Mouse (Mus musculus) heart, embryonic 12.5 days (tissue): ENCODE measurements around the gene Preb. TPM values are rescaled to one million over a fixed set of nuclear protein-coding genes. Genes with fewer than 3 reads are reported as not detected.

Source experiments
- ATAC-seq: fragments of 200-750 bp; cut with Nextera tagmentation; 2 replicates; pipeline ENCODE4 v1.8.0; 2017; ENCODE audit warnings: moderate TSS enrichment, moderate library complexity; ENCODE audit not compliant: insufficient number of reproducible peaks, low FRiP score
- H3K27ac ChIP-seq: fragments of 300-500 bp; sonication (generic); 2 replicates; pipeline ENCODE4 v1.5.1; 2016; ENCODE audit warnings: mild to moderate bottlenecking, moderate library complexity; ENCODE audit not compliant: poor library complexity, severe bottlenecking
- H3K27me3 ChIP-seq: fragments of 300-500 bp; sonication (generic); replicated peaks from 2 replicates; pipeline ENCODE4 v1.6.1; 2016; ENCODE audit warnings: mild to moderate bottlenecking, moderate library complexity
- H3K36me3 ChIP-seq: fragments of 300-500 bp; sonication (generic); 2 replicates; pipeline ENCODE4 v1.6.1; 2016; ENCODE audit warnings: mild to moderate bottlenecking, moderate library complexity
- H3K4me1 ChIP-seq: fragments of 300-500 bp; sonication (generic); replicated peaks from 2 replicates; pipeline ENCODE4 v1.6.1; 2016; ENCODE audit warnings: mild to moderate bottlenecking
- H3K4me2 ChIP-seq: fragments of 300-500 bp; sonication (generic); 2 replicates; pipeline ENCODE4 v1.6.1; 2016; ENCODE audit warnings: mild to moderate bottlenecking, moderate library complexity
- H3K4me3 ChIP-seq: fragments of 300-500 bp; sonication (generic); 2 replicates; pipeline ENCODE4 v1.5.1; 2016; ENCODE audit warnings: mild to moderate bottlenecking
- H3K9ac ChIP-seq: fragments of 300-500 bp; sonication (generic); 2 replicates; pipeline ENCODE4 v1.6.1; 2016; ENCODE audit warnings: mild to moderate bottlenecking, moderate library complexity
- H3K9me3 ChIP-seq: fragments of 300-500 bp; sonication (generic); replicated peaks from 2 replicates; pipeline ENCODE4 v1.6.1; 2016; ENCODE audit warnings: mild to moderate bottlenecking, moderate library complexity
- WGBS: fragments of 180-500 bp; shearing (Covaris S2); methylation state at CpG from one replicate; pipeline ENCODE4 v1.1.7; 2016; 5-methylcytosine and 5-hydroxymethylcytosine counted together
- polyA plus RNA-seq: library from polyadenylated mRNA; unstranded; fragments of >200 nt; fragmentation: Nextera tagmentation; extraction: Ambion mirVana; gene quantifications from 2 replicates; pipeline ENCODE4 v1.2.1, GENCODE M21; 2016

Preb gene
- polyA plus RNA-seq, 1 experiment from 2014 or later: 86.0 TPM

- H3K4me1 ChIP-seq: peaks cover 22% of the 10 kb centered on the region
- H3K27ac ChIP-seq: no peak overlapping the region
- H3K4me3 ChIP-seq: no peak overlapping the region
- no peak for ATAC-seq
- H3K27me3 ChIP-seq: no peaks in the 10 kb centered on the region
- H3K4me2 ChIP-seq: no peak overlapping the region
- no peaks in the 10 kb centered on the region for H3K9me3 ChIP-seq
- no peak overlapping the region for H3K9ac ChIP-seq
- peaks cover 61% of the 10 kb centered on the region for H3K36me3 ChIP-seq
- 92% methylated on average over 9 of the region's 9 CpGs for WGBS
Observed at GRCm38 (mm10) chr5:30954556-30954955, 5.6 kb downstream of the Preb start.

DNA sequence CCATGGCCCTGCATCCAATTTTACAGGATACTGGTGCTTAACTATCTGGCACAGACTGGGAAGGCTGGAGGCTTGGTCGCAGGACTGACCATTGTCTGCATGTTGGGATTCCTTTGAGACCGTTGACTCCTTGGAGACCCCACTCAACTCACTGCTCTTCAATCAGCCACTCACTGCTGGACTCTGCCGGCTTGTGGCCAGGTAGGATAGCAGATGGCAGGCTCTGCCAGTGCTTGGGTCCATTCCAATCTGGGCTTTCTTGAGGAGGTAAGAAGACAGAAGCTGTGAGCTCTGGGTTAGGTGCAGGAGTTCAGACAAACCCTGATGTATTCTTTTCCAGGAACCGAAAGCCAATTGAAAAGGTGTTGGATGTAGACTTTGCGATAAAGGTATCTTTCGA is 6.1 kb downstream of the Preb start:
- ATAC-seq: no peak
- Histone ChIP-seq H3K4me1 (peaks cover 20% of the 10 kb centered on the region), H3K36me3 (peaks cover 61% of the 10 kb centered on the region), H3K4me3 (no peak overlapping the region), H3K9ac (no peak overlapping the region), H3K27ac (no peak overlapping the region), H3K27me3 (no peaks in the 10 kb centered on the region), H3K4me2 (no peak overlapping the region), H3K9me3 (no peaks in the 10 kb centered on the region)
- WGBS: 92% methylated on average over 6 of the region's 6 CpGs

DNA sequence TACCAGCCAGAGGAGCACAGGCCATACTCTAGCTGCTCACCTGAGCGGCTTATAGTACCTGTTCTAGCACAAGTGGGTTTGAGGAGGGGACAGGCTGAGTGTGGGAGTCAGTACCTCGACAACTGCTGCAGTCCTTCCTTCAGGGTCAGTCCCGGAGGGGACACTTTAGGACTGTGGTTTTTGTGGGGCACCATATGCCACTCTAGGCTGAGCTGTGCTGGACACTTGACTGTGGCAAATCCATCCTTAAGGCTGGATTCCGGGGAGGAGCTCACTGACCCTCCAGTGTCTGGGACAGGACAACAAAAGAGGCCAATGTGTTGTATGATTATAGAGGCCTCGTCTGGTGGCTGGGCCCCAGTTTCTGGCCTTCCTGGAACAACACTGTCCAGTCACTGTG is 7.6 kb downstream of the Preb start:
- no peak for ATAC-seq
- no peak overlapping the region for H3K9ac ChIP-seq
- H3K27ac ChIP-seq: no peak overlapping the region
- H3K4me3 ChIP-seq: no peak overlapping the region
- H3K36me3 ChIP-seq: peaks cover 49% of the 10 kb centered on the region
- H3K4me2 ChIP-seq: no peak overlapping the region
- whole genome bisulfite sequencing: 87% methylated on average over 5 of the region's 5 CpGs
- H3K4me1 ChIP-seq: peaks cover 8% of the 10 kb centered on the region
- H3K27me3 ChIP-seq: no peaks in the 10 kb centered on the region
- H3K9me3 ChIP-seq: no peaks in the 10 kb centered on the region

- H3K36me3 ChIP-seq: peaks cover 46% of the 10 kb centered on the region
- no peaks in the 10 kb centered on the region for H3K9me3 ChIP-seq
- peaks cover 6% of the 10 kb centered on the region for H3K4me1 ChIP-seq
- no peak overlapping the region for H3K9ac ChIP-seq
- no peak overlapping the region for H3K4me2 ChIP-seq
- H3K27me3 ChIP-seq: no peaks in the 10 kb centered on the region
- 86% methylated on average over 6 of the region's 6 CpGs for WGBS
- H3K4me3 ChIP-seq: no peak overlapping the region
- no peak overlapping the region for H3K27ac ChIP-seq
- no peak for ATAC-seq
Observed at GRCm38 (mm10) chr5:30951706-30952105, 8.5 kb downstream of the Preb start.

DNA sequence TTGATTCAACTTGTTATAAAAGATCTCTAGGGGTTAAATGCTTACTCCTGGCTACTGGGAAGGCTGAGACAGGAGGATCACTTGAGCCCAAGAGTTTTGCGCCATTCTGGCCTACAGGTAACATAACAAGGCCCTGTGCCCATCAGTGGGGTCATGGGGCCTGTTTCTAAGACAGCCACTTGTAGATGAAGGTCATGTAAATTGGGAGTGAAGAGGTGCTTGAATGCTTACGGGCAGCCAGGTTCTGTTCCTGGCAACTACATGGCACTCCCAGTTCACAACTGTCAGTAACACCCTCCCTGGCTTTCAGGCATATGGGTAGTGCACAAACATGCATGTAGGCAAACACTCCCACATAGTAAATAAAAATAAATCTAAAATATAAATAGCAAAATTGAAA is 9.2 kb downstream of the Preb start:
- no peak for ATAC-seq
- H3K27ac ChIP-seq: no peak overlapping the region
- peaks cover 43% of the 10 kb centered on the region for H3K36me3 ChIP-seq
- no peak overlapping the region for H3K4me2 ChIP-seq
- 83% methylated on average over 2 of the region's 2 CpGs for WGBS
- H3K4me1 ChIP-seq: peaks cover 6% of the 10 kb centered on the region
- no peak overlapping the region for H3K4me3 ChIP-seq
- H3K9me3 ChIP-seq: no peaks in the 10 kb centered on the region
- H3K9ac ChIP-seq: no peak overlapping the region
- H3K27me3 ChIP-seq: peaks cover 5% of the 10 kb centered on the region; the same call in 1 of the 2 replicates

- WGBS: 70% methylated on average over 4 of the region's 4 CpGs
- Histone ChIP-seq H3K9ac (peak overlapping the region; percentile 74), H3K4me2 (peak overlapping the region; percentile 74), H3K36me3 (peaks cover 39% of the 10 kb centered on the region), H3K4me1 (peaks cover 8% of the 10 kb centered on the region), H3K9me3 (no peaks in the 10 kb centered on the region), H3K4me3 (peak overlapping the region; percentile 55), H3K27ac (no peak overlapping the region), H3K27me3 (peaks cover 6% of the 10 kb centered on the region; the same call in 1 of the 2 replicates)
- no peak; the same call in 1 of the 2 replicates for ATAC-seq
Observed at GRCm38 (mm10) chr5:30950451-30950850, 9.7 kb downstream of the Preb start.

GRCm38 (mm10) chr5:30949654-30950326 is 10.4 kb downstream of the Preb start:
- H3K9me3 ChIP-seq: no peaks in the 10 kb centered on the region
- peaks cover 9% of the 10 kb centered on the region; the same call in 1 of the 2 replicates for H3K27me3 ChIP-seq
- peak overlapping the region; percentile 55 for H3K4me3 ChIP-seq
- H3K9ac ChIP-seq: peak overlapping the region; percentile 74
- peak; percentile 92 for ATAC-seq
- H3K4me1 ChIP-seq: peaks cover 14% of the 10 kb centered on the region
- H3K27ac ChIP-seq: peak overlapping the region; percentile 34; the same call in 1 of the 2 replicates
- WGBS: under 1% methylated on average over 31 of the region's 31 CpGs
- peaks cover 32% of the 10 kb centered on the region for H3K36me3 ChIP-seq
- peak overlapping the region; percentile 74 for H3K4me2 ChIP-seq

GRCm38 (mm10) chr5:30948620-30949019 is 11.5 kb downstream of the Preb start:
- Histone ChIP-seq H3K27me3 (peaks cover 16% of the 10 kb centered on the region), H3K36me3 (peaks cover 20% of the 10 kb centered on the region), H3K27ac (no peak overlapping the region), H3K9me3 (no peaks in the 10 kb centered on the region), H3K4me3 (no peak overlapping the region), H3K4me1 (peaks cover 14% of the 10 kb centered on the region), H3K4me2 (no peak overlapping the region), H3K9ac (no peak overlapping the region)
- no peak for ATAC-seq
- 80% methylated on average over 5 of the region's 5 CpGs for WGBS

- H3K4me1 ChIP-seq: peaks cover 11% of the 10 kb centered on the region
- WGBS: 5% methylated on average over 44 of the region's 44 CpGs
Observed at GRCm38 (mm10) chr5:30944956-30945781, 15.0 kb downstream of the Preb start, which contains the start of gene Cgref1. TSS of gene Cgref1 (minus strand) at chr5:30945591.

GRCm38 (mm10) chr5:30944344-30944743 is 15.8 kb downstream of the Preb start:
- no peaks in the 10 kb centered on the region for H3K36me3 ChIP-seq
- 80% methylated on average over 6 of the region's 6 CpGs for WGBS
- no peak overlapping the region for H3K9ac ChIP-seq
- peaks cover 11% of the 10 kb centered on the region for H3K4me1 ChIP-seq
- H3K27me3 ChIP-seq: peaks cover 16% of the 10 kb centered on the region
- H3K4me3 ChIP-seq: no peak overlapping the region
- no peaks in the 10 kb centered on the region for H3K9me3 ChIP-seq
- no peak overlapping the region for H3K27ac ChIP-seq
- ATAC-seq: no peak
- peak overlapping the region; percentile 89; the same call in 1 of the 2 replicates for H3K4me2 ChIP-seq

More at GRCm38 (mm10) chr5:30944956-30945781, 15.0 kb downstream of the Preb start, which contains the start of gene Cgref1:
- peak; percentile 67 for ATAC-seq
- Histone ChIP-seq H3K4me2 (peak within 1 kb of the TSS; percentile 89), H3K9ac (peak within 1 kb of the TSS; percentile 64), H3K9me3 (no peaks in the 10 kb centered on the region), H3K27ac (no peak within 1 kb of the TSS), H3K4me3 (peak within 1 kb of the TSS; percentile 53), H3K36me3 (no peaks in the 10 kb centered on the region), H3K27me3 (peaks cover 16% of the 10 kb centered on the region)

DNA sequence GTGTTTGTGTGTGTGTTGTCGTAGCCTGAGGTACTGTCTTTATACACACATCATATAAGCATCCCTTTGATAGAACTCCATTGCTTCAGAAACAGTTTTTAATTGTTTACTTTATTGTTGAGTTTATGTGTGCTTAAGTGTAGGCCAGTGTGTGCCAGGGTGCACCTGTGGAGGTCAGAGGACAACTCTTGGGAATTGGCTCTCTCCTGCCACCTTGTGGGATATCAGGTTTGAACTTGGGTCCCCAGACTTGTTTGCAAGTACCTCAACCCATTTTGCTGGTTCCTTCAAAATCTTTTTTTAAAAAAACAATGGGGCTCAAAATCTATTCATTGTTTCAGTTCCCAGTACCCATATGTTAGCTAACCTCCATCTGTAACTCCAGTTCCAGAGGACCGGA is 17.2 kb downstream of the Preb start:
- no peak overlapping the region for H3K27ac ChIP-seq
- no peak overlapping the region for H3K4me2 ChIP-seq
- 85% methylated on average over 2 of the region's 2 CpGs for WGBS
- no peak for ATAC-seq
- no peak overlapping the region for H3K9ac ChIP-seq
- H3K36me3 ChIP-seq: no peaks in the 10 kb centered on the region
- H3K4me3 ChIP-seq: no peak overlapping the region
- H3K9me3 ChIP-seq: no peaks in the 10 kb centered on the region
- 0 out of 2 replicates have a peak, but pooled peaks cover 8% of the 10 kb centered on the region for H3K4me1 ChIP-seq
- H3K27me3 ChIP-seq: peaks cover 16% of the 10 kb centered on the region
